Mouse (Mus musculus) E14TG2a.4 (cell line): ENCODE data around the gene Rnf213.
"Not testable (repeated sequence)": the region's sequence is repeated elsewhere in the genome, so short reads cannot be mapped to it uniquely, and the experiment has no call there.

Source experiments
- CTCF ChIP-seq: conservative IDR thresholded peaks from 2 replicates; pipeline ENCODE4 v1.5.1; 2014; ENCODE audit warnings: low read length
- NANOG ChIP-seq: IDR thresholded peaks from 2 replicates; pipeline ENCODE4 v1.6.1; 2014; ENCODE audit warnings: borderline replicate concordance, low read length, mixed read lengths
- POU5F1 ChIP-seq: IDR thresholded peaks from 2 replicates; pipeline ENCODE4 v1.6.1; 2014; ENCODE audit warnings: low read length, borderline replicate concordance

DNA sequence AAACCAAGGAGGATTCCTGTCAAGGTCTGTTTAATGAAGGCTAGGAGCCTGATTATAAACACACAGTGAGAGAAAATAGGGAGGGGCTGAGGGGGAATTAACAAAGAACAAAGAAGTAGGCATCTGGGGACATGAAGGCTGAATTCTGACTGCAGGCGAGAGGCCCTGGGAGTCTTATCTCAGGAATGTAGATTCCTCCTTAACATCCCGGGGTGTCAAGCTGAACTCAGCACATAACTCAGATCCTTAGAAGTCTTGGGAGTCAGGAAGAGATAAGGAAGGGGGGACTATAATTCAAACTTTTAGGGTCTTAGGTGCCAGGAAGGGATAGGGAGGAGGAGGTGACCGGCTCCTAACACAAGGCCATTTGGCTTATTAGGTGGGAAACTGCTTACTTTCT, 5.6 kb upstream of the Rnf213 start:
- not testable (repeated sequence) for TF ChIP-seq CTCF, NANOG, POU5F1
